Mouse (Mus musculus) liver, embryonic 14.5 days (tissue): Measurements from ENCODE around the gene Acaa1b.

Source experiments
- CTCF ChIP-seq: IDR thresholded peaks from 2 replicates; pipeline ENCODE4 v1.5.1; 2016; ENCODE audit warnings: antibody characterized with exemption, low read depth, control low read depth
- EP300 ChIP-seq: IDR thresholded peaks from 2 replicates; pipeline ENCODE4 v1.6.1; 2016; ENCODE audit warnings: antibody characterized with exemption, low read depth

DNA sequence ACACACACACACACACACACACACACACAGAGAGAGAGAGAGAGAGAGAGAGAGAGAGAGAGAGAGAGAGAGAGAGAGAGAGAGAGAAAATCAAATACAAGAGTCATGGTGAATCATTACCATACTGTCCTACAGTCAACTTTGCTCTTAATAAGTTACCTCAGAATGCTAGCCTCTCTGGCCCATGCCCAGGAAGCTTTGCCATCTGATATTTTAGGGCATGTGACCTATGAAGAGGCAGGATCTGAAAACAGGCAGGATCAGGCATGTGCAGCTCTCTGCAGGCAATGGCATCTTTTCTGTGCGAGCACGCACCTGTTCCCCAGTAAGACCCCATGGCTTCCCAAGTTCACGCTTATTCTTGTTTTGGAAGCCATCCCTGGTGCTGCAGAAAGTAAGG, 3.8 kb upstream of the Acaa1b start:
- TF ChIP-seq CTCF (no peak), EP300 (no peak)
